Mouse (Mus musculus) embryonic fibroblast, embryonic 13.5 days (primary cell): ENCODE data around the gene Mier3.

Experiments
- CTCF ChIP-seq: IDR thresholded peaks from 2 replicates; pipeline ENCODE4 v1.5.1; 2011; ENCODE audit warnings: mild to moderate bottlenecking, control low read depth, low read length, moderate library complexity, borderline replicate concordance; ENCODE audit not compliant: insufficient read depth
- POLR2A ChIP-seq: IDR thresholded peaks from 2 replicates; pipeline ENCODE4 v1.6.1; 2011; ENCODE audit warnings: low read depth, mild to moderate bottlenecking, control low read depth, low read length, moderate library complexity

GRCm38 (mm10) chr13:111655273-111655672 lies 25.5 kb upstream of the Mier3 start:
- TF ChIP-seq CTCF = no peak
- no peak for TF ChIP-seq POLR2A
